Mouse (Mus musculus) liver, adult 2 months (tissue): Measurements from ENCODE around the gene Olfr874. TPM values are rescaled to one million over a fixed set of nuclear protein-coding genes. Genes with fewer than 3 reads are reported as not detected.

ENCODE experiments used
- DNase-seq: peaks from one replicate; pipeline ENCODE4 v3.0.0-alpha.2; 2011; ENCODE audit warnings: low read depth, low spot score; ENCODE audit errors: extremely low read depth
- H3K27ac ChIP-seq: fragments of 200-500 bp; replicated peaks from 2 replicates; pipeline ENCODE4 v1.5.1; 2012; ENCODE audit warnings: low read depth, mild to moderate bottlenecking, control low read depth, inconsistent platforms, low read length; ENCODE audit not compliant: insufficient read depth
- H3K27me3 ChIP-seq: fragments of 200-500 bp; 2 replicates; pipeline ENCODE4 v1.6.1; 2012; ENCODE audit warnings: mild to moderate bottlenecking, moderate library complexity, low read length, inconsistent platforms; ENCODE audit not compliant: control insufficient read depth, insufficient read depth
- H3K36me3 ChIP-seq: fragments of 200-500 bp; 2 replicates; pipeline ENCODE4 v1.6.1; 2012; ENCODE audit warnings: low read length, inconsistent platforms; ENCODE audit not compliant: control insufficient read depth, insufficient read depth
- H3K4me1 ChIP-seq: fragments of 200-500 bp; 2 replicates; pipeline ENCODE4 v1.6.1; 2011; ENCODE audit warnings: low read length; ENCODE audit not compliant: control insufficient read depth, insufficient read depth
- H3K4me3 ChIP-seq: fragments of 200-500 bp; 2 replicates; pipeline ENCODE4 v1.5.1; 2011; ENCODE audit warnings: low read depth, mild to moderate bottlenecking, control low read depth, low read length, moderate library complexity; ENCODE audit not compliant: insufficient read depth
- H3K79me2 ChIP-seq: fragments of 200-500 bp; 2 replicates; pipeline ENCODE4 v1.6.1; 2012; ENCODE audit warnings: inconsistent platforms, mild to moderate bottlenecking, low read length, moderate library complexity; ENCODE audit not compliant: control insufficient read depth, insufficient read depth
- H3K9ac ChIP-seq: fragments of 200-500 bp; 2 replicates; pipeline ENCODE4 v1.6.1; 2012; ENCODE audit warnings: low read depth, mild to moderate bottlenecking, control low read depth, inconsistent platforms, low read length
- CTCF ChIP-seq: fragments of 200-500 bp; IDR thresholded peaks from 2 replicates; pipeline ENCODE4 v1.5.1; 2011; ENCODE audit warnings: low read depth, low read length, control low read depth
- POLR2A ChIP-seq: fragments of 200-500 bp; IDR thresholded peaks from 2 replicates; pipeline ENCODE4 v1.6.1; 2011; ENCODE audit warnings: low read length, control low read depth; ENCODE audit not compliant: insufficient read depth; ENCODE audit errors: extremely low read depth
- WGBS: fragments of 180-500 bp; shearing (Covaris S2); methylation state at CpG from one replicate; pipeline ENCODE4 v1.1.7; 2018; 5-methylcytosine and 5-hydroxymethylcytosine counted together
- polyA plus RNA-seq: library from polyadenylated mRNA; depleted of rRNA; stranded (reverse); fragments of >200 nt; gene quantifications from 2 replicates; pipeline ENCODE4 v1.2.3, GENCODE M21; 2012; rRNA removed
- total RNA-seq: library from RNA; depleted of rRNA; stranded (reverse); fragments of >200 nt; gene quantifications from 2 replicates; pipeline ENCODE4 v1.2.3, GENCODE M21; 2014; rRNA removed

The Olfr874 gene
- not detected in 2 replicates for total RNA-seq
- not detected in 2 replicates for polyA plus RNA-seq

- Histone ChIP-seq H3K79me2 (no peaks in the 10 kb centered on the region), H3K4me1 (no peaks in the 10 kb centered on the region), H3K27ac (no peak within 1 kb of the TSS), H3K4me3 (no peak within 1 kb of the TSS), H3K27me3 (no peaks in the 10 kb centered on the region), H3K36me3 (no peaks in the 10 kb centered on the region), H3K9ac (no peak within 1 kb of the TSS)
- no peak for DNase-seq
- no peak for TF ChIP-seq POLR2A
- TF ChIP-seq CTCF, result no peak
Observed at GRCm38 (mm10) chr9:37744806-37745205, at the start of gene Olfr874. TSS of gene Olfr874 (plus strand) at chr9:37745106.

- Histone ChIP-seq H3K27ac (no peak within 1 kb of the TSS), H3K9ac (no peak within 1 kb of the TSS), H3K27me3 (no peaks in the 10 kb centered on the region), H3K4me1 (no peaks in the 10 kb centered on the region), H3K79me2 (no peaks in the 10 kb centered on the region), H3K36me3 (no peaks in the 10 kb centered on the region), H3K4me3 (no peak within 1 kb of the TSS)
- TF ChIP-seq POLR2A (no peak), CTCF (no peak)
- DNase-seq, result no peak
- 88% methylated on average over 1 of the region's 1 CpGs for whole genome bisulfite sequencing
Observed at GRCm38 (mm10) chr9:37716150-37716549, 28.8 kb upstream of the Olfr874 start, which contains the start of gene Olfr160. TSS of gene Olfr160 (minus strand) at chr9:37716250.

GRCm38 (mm10) chr9:37734310-37734709 lies 10.6 kb upstream of the Olfr874 start:
- WGBS, result 95% methylated on average over 1 of the region's 1 CpGs
- Histone ChIP-seq H3K36me3 (no peaks in the 10 kb centered on the region), H3K79me2 (no peaks in the 10 kb centered on the region), H3K27ac (no peak overlapping the region), H3K27me3 (no peaks in the 10 kb centered on the region), H3K4me1 (no peaks in the 10 kb centered on the region), H3K4me3 (no peak overlapping the region), H3K9ac (no peak overlapping the region)
- TF ChIP-seq CTCF (no peak), POLR2A (no peak)
- DNase-seq, result no peak

GRCm38 (mm10) chr9:37750319-37751075 lies 5.6 kb downstream of the Olfr874 start:
- no peak for DNase-seq
- no peaks in the 10 kb centered on the region for H3K27me3 ChIP-seq
- H3K9ac ChIP-seq, result no peak overlapping the region
- H3K27ac ChIP-seq, result no peak overlapping the region
- H3K4me1 ChIP-seq, result no peaks in the 10 kb centered on the region
- H3K79me2 ChIP-seq, result no peaks in the 10 kb centered on the region
- H3K36me3 ChIP-seq, result no peaks in the 10 kb centered on the region
- H3K4me3 ChIP-seq, result no peak overlapping the region
- WGBS, result 63% methylated on average over 7 of the region's 7 CpGs
- TF ChIP-seq CTCF, result no peak
- no peak for TF ChIP-seq POLR2A

- 86% methylated on average over 2 of the region's 2 CpGs for whole genome bisulfite sequencing
- Histone ChIP-seq H3K9ac (no peak overlapping the region), H3K79me2 (no peaks in the 10 kb centered on the region), H3K36me3 (no peaks in the 10 kb centered on the region), H3K27ac (no peak overlapping the region), H3K4me1 (no peaks in the 10 kb centered on the region), H3K27me3 (no peaks in the 10 kb centered on the region), H3K4me3 (no peak overlapping the region)
- no peak for DNase-seq
- TF ChIP-seq POLR2A, result no peak
Observed at GRCm38 (mm10) chr9:37751467-37751866, 6.6 kb downstream of the Olfr874 start.

GRCm38 (mm10) chr9:37752006-37752405 lies 7.1 kb downstream of the Olfr874 start:
- DNase-seq, result no peak
- no peaks in the 10 kb centered on the region for H3K36me3 ChIP-seq
- H3K9ac ChIP-seq, result no peak overlapping the region
- no peaks in the 10 kb centered on the region for H3K79me2 ChIP-seq
- TF ChIP-seq POLR2A (no peak), CTCF (no peak)
- H3K4me1 ChIP-seq, result no peaks in the 10 kb centered on the region
- no peak overlapping the region for H3K4me3 ChIP-seq
- H3K27me3 ChIP-seq, result no peaks in the 10 kb centered on the region
- H3K27ac ChIP-seq, result no peak overlapping the region
- 62% methylated on average over 4 of the region's 4 CpGs for WGBS
